Mouse (Mus musculus): Measurements from ENCODE around the gene 1700001J03Rik. TPM values are rescaled to one million over a fixed set of nuclear protein-coding genes. Genes with fewer than 3 reads are reported as not detected.

1700001J03Rik gene
- total and polyA plus RNA-seq, 3 experiments, result 0.18 TPM; not detected in 2

DNA sequence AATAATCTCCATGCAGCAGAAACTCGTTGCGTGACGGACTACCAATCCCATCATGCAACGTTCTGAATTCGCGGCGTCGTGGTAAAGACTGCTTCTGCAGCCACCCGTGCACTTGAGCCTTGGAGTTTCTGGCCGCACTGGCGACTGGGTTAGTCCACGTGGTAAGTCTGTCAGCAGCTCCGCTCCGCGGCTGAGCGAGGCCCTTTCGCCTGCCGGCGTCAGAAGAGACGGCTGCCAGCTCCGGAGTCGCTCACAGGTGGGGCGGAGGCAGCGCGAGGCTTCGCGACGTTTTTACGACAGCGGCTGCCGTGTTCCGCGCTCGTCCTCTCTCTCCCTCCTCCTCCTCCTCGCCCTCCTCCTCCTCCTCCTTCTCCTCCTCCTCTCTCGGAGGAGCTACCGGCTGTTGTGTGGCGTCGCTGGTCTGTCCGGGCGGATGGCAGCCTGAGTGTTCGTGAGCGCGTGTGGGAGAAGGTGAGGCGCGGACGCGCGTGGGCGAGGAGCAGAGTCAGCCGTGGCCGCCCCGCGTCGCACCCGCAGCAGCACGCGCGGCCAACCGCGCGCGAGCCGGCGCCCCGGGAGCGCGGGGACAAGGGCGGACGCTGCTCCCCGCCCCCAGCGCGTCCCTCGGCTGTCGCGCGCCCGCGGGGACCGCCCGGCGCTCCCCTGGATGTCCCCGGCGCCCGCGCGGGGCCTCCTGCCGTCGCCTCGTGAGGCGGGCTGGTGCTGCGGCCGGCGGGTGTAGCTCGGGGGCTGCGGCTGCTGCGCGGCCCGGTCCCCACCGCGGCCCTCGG, 46.0 kb upstream of the 1700001J03Rik start, which contains the start of gene Cdk8 (continued):
- no peak for TF ChIP-seq ZKSCAN1 (IDR thresholded peaks at IDR 0.05; ENCODE audit: low read depth, low read length)
- 0 out of 6 replicates have a peak, but pooled peaks of 1 of the 3 experiments have one; percentile 1 for TF ChIP-seq CTCF (IDR thresholded peaks at IDR 0.05 in 2 of 3, conservative IDR thresholded peaks at IDR 0.05 in 1 of 3; ENCODE audit: control insufficient read depth in 1 of 3, insufficient read depth in 1 of 3, low read depth in 2 of 3, low read length in 3 of 3, poor library complexity in 1 of 3, severe bottlenecking in 1 of 3)
- TF ChIP-seq MAX (IDR thresholded peaks at IDR 0.05; ENCODE audit: low read length), result peak; percentile 94
- TF ChIP-seq GABPA (IDR thresholded peaks at IDR 0.05; ENCODE audit: low read depth, low read length), result no peak; the same call in 1 of the 2 replicates
- TF ChIP-seq TAL1 (IDR thresholded peaks at IDR 0.05; ENCODE audit: low read length), result no peak
- TF ChIP-seq POLR2AphosphoS2 (IDR thresholded peaks at IDR 0.05; ENCODE audit: low read length), result peak; percentile 68; the same call in 1 of the 2 replicates
- TF ChIP-seq USF2 (IDR thresholded peaks at IDR 0.05; ENCODE audit: borderline replicate concordance in 1 of 2, insufficient read depth in 1 of 2, low read depth in 1 of 2, low read length in 2 of 2), result no peak
- TF ChIP-seq BHLHE40 (IDR thresholded peaks at IDR 0.05; ENCODE audit: borderline replicate concordance, low read depth, low read length), result no peak
- TF ChIP-seq ETS1 (IDR thresholded peaks at IDR 0.05; ENCODE audit: low read depth, low read length), result peak; percentile 36; the same call in 1 of the 2 replicates
- TF ChIP-seq HCFC1 (IDR thresholded peaks at IDR 0.05; ENCODE audit: low read depth, low read length), result peak; percentile 90
- TF ChIP-seq RAD21 (IDR thresholded peaks at IDR 0.05; ENCODE audit: low read depth, low read length), result no peak
- TF ChIP-seq NELFE (IDR thresholded peaks at IDR 0.05; ENCODE audit: low read depth, low read length), result peak; percentile 92

DNA sequence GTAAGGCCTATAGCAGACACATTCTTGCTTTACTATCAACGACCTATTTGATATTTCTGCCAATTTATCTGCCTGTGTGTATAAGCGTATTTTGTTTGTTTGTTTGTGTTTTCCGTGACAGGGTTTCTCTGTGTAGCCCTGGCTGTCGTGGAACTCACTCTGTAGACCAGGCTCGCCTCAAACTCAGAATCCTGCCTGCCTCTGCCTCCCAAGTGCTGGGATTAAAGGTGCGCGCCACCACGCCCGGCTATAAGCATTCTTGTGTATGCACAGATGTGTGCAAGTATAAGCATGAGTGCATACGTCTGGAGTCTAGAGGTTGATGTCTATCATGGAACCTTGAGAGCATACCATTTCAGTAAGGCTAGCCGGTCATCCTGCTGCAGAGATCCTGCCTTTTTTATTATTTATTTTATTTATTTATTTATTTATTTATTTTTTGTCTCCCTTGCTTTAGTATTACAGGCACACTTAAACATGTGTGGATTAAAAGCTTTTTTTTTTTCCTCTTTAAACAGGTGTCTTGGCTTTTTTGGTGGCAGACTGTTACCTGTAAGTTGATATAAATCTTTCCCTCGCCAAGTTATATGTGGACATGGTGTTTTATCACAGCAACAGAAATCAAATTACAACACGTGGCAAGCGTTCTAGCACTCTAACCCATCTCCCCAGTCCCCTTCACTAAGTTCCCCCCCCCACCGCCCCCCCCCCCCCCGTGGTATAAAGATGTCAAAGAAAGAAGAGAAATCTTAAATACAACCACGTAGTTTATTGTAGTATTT, 45.0 kb upstream of the 1700001J03Rik start:
- H3K4me3 ChIP-seq (ENCODE audit: control insufficient read depth in 1 of 2, insufficient read depth in 1 of 2, low read depth in 2 of 2, low read length in 2 of 2), result peak overlapping the region; percentile 60 to 85
- no peak for TF ChIP-seq ELF1 (IDR thresholded peaks at IDR 0.05; ENCODE audit: low read depth, low read length)
- no peak for TF ChIP-seq ZKSCAN1 (IDR thresholded peaks at IDR 0.05; ENCODE audit: low read depth, low read length)
- TF ChIP-seq POLR2A (IDR thresholded peaks at IDR 0.05; ENCODE audit: control insufficient read depth in 1 of 2, insufficient read depth in 1 of 2, low read depth in 1 of 2, low read length in 2 of 2, poor library complexity in 1 of 2), result no peak; a peak in 1 of 4 replicates
- TF ChIP-seq MAX (IDR thresholded peaks at IDR 0.05; ENCODE audit: low read length), result peak; percentile 50; the same call in 1 of the 2 replicates
- TF ChIP-seq MEF2A (IDR thresholded peaks at IDR 0.05; ENCODE audit: extremely low read depth, insufficient replicate concordance, low read depth, low read length, poor library complexity, severe bottlenecking), result no peak
- peak; percentile 23; the same call in 1 of the 2 replicates for TF ChIP-seq USF1 (IDR thresholded peaks at IDR 0.05; ENCODE audit: low read depth, low read length)
- TF ChIP-seq NELFE (IDR thresholded peaks at IDR 0.05; ENCODE audit: low read depth, low read length), result no peak
- TF ChIP-seq BHLHE40 (IDR thresholded peaks at IDR 0.05; ENCODE audit: borderline replicate concordance, low read depth, low read length), result no peak
- peak; percentile 58; the same call in 1 of the 2 replicates for TF ChIP-seq MYC (IDR thresholded peaks at IDR 0.05; ENCODE audit: low read depth, low read length)
- TF ChIP-seq ZC3H11A (IDR thresholded peaks at IDR 0.05; ENCODE audit: low read depth, low read length), result no peak
- no peak for TF ChIP-seq CHD2 (IDR thresholded peaks at IDR 0.05; ENCODE audit: low read length)
- no peak for TF ChIP-seq ETS1 (IDR thresholded peaks at IDR 0.05; ENCODE audit: low read depth, low read length)
- TF ChIP-seq NRF1 (IDR thresholded peaks at IDR 0.05; ENCODE audit: insufficient read depth, low read depth, low read length, poor library complexity, severe bottlenecking), result no peak
- no peak for TF ChIP-seq MYB (IDR thresholded peaks at IDR 0.05; ENCODE audit: low read depth, low read length)
- TF ChIP-seq SIN3A (IDR thresholded peaks at IDR 0.05; ENCODE audit: low read length), result no peak
- 0 out of 2 replicates have a peak, but pooled peaks have one; percentile 47 for TF ChIP-seq CHD1 (IDR thresholded peaks at IDR 0.05; ENCODE audit: low read depth, low read length)
- TF ChIP-seq GABPA (IDR thresholded peaks at IDR 0.05; ENCODE audit: low read depth, low read length), result no peak
- TF ChIP-seq MAZ (IDR thresholded peaks at IDR 0.05; ENCODE audit: low read depth, low read length), result no peak
- TF ChIP-seq SMC3 (IDR thresholded peaks at IDR 0.05; ENCODE audit: low read depth, low read length), result no peak
- peaks cover 39% of the 10 kb centered on the region for H3K79me2 ChIP-seq (ENCODE audit: control insufficient read depth, insufficient read depth, low read length, poor library complexity)
- H3K4me1 ChIP-seq (ENCODE audit: control insufficient read depth in 1 of 2, insufficient read depth in 2 of 2, low read length in 2 of 2), result peaks cover 8 to 17% of the 10 kb centered on the region in 2 experiments
- H3K27ac ChIP-seq (ENCODE audit: control insufficient read depth, low read depth, low read length), result peak overlapping the region; percentile 96
- peak overlapping the region; percentile 85 for H3K9ac ChIP-seq (ENCODE audit: control insufficient read depth, low read depth, low read length, poor library complexity, severe bottlenecking)
- DNase-seq (ENCODE audit: low read depth, low spot score), result peak; percentile 27
- H3K36me3 ChIP-seq (ENCODE audit: control insufficient read depth in 1 of 2, insufficient read depth in 2 of 2, low read length in 2 of 2), result peaks cover 4 to 18% of the 10 kb centered on the region in 2 experiments
- H3K9me3 ChIP-seq (replicated peaks; ENCODE audit: insufficient read depth, low read length), result no peaks in the 10 kb centered on the region
- no peaks in the 10 kb centered on the region for H3K27me3 ChIP-seq (ENCODE audit: control insufficient read depth in 1 of 2, insufficient read depth in 2 of 2, low read length in 2 of 2)
